Mouse (Mus musculus) C2C12 (cell line): ENCODE results near the gene Rftn2.

Source experiments
- CEBPB ChIP-seq: IDR thresholded peaks from one replicate; pipeline ENCODE4 v1.6.1; 2011; ENCODE audit warnings: low read depth, mild to moderate bottlenecking, control low read depth, moderate library complexity
- CTCF ChIP-seq: IDR thresholded peaks from one replicate; pipeline ENCODE4 v1.5.1; 2011; ENCODE audit not compliant: control insufficient read depth, insufficient read depth, insufficient read length
- FOSL1 ChIP-seq: IDR thresholded peaks from one replicate; pipeline ENCODE4 v1.8.0; 2011; ENCODE audit warnings: mild to moderate bottlenecking, low read length; ENCODE audit not compliant: poor library complexity, insufficient read depth, severe bottlenecking
- MAX ChIP-seq: IDR thresholded peaks from one replicate; pipeline ENCODE4 v1.6.1; 2011; ENCODE audit warnings: mild to moderate bottlenecking, control low read depth
- MYOD1 ChIP-seq: IDR thresholded peaks from one replicate; pipeline ENCODE4 v1.6.1; 2011; ENCODE audit warnings: low read depth; ENCODE audit not compliant: control insufficient read depth, insufficient read length
- MYOG ChIP-seq: IDR thresholded peaks from one replicate; pipeline ENCODE4 v1.6.1; 2011; ENCODE audit not compliant: control insufficient read depth, insufficient read length; ENCODE audit errors: extremely low read depth
- USF1 ChIP-seq: IDR thresholded peaks from one replicate; pipeline ENCODE4 v1.6.1; 2011; ENCODE audit warnings: low read depth, mild to moderate bottlenecking, control low read depth, moderate library complexity

GRCm38 (mm10) chr1:55234910-55235520 lies 8.4 kb upstream of the Rftn2 start:
- TF ChIP-seq CTCF (no peak), MYOG (no peak), MYOD1 (no peak), MAX (no peak), FOSL1 (no peak), USF1 (no peak), CEBPB (no peak)
